Mouse (Mus musculus): ENCODE data around the gene Slc38a2. TPM values are rescaled to one million over a fixed set of nuclear protein-coding genes. Genes with fewer than 3 reads are reported as not detected.

Slc38a2 gene
- polyA plus RNA-seq, 1 experiment from 2014 or later: 27.9 TPM

DNA sequence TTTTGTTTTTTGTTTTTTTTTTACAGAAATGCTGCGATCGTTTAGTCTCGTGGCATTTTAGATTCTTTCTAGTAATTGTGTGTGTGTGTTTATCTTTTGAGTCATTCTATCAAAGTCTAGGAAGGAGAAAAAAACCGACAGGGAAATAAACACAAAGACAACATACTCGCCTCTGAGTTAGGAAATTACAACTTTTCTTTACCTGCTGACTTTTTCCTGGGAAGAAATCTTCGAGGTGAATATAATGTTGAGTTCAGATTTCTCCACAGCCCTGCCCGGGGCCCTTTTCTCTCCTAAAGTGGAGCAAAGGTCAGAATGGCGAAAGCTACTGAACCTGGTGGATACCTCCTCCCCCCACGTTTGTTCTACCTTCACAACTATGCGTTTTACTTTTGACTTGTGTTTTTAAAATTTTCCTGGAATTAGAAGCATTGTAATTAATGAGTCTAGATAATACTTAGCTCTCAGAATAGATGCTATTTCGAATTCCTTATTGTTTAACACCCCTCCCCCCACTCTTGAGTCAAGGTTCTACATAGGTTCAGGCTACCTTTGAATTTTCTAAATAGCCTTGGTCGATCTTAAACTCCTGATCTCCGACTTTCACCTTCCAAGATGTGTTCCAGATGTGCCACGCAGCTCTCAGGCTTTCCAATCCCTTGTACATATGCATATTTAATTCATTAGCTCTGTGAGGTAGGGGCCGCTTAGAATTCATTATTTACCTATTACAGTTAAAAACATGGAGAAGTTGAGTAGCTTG lies 11.0 kb upstream of the Slc38a2 start:
- Histone ChIP-seq H3K9me3 (ENCODE audit: control insufficient read depth) (no peaks in the 10 kb centered on the region), H3K36me3 (ENCODE audit: control insufficient read depth, insufficient read depth) (no peaks in the 10 kb centered on the region), H3K4me3 (ENCODE audit: low read depth, low read length) (peak overlapping the region; percentile 53), H3K27ac (ENCODE audit: low read depth, low read length) (peak overlapping the region; percentile 97), H3K27me3 (replicated peaks; ENCODE audit: control insufficient read depth, insufficient read depth, low read length) (no peaks in the 10 kb centered on the region), H3K9ac (ENCODE audit: low read depth, low read length) (peak overlapping the region; percentile 64), H3K4me2 (replicated peaks; ENCODE audit: low read depth) (peak overlapping the region; percentile 91), H3K4me1 (replicated peaks; ENCODE audit: control insufficient read depth, insufficient read depth, low read length) (peaks cover 7% of the 10 kb centered on the region)
- no peak for ATAC-seq
- WGBS: 23% methylated on average over 15 of the region's 15 CpGs
- TF ChIP-seq CTCF (IDR thresholded peaks at IDR 0.05; ENCODE audit: low read depth): no peak

GRCm38 (mm10) chr15:96709491-96710351 lies 10.2 kb upstream of the Slc38a2 start:
- no peaks in the 10 kb centered on the region for H3K36me3 ChIP-seq (ENCODE audit: control insufficient read depth, insufficient read depth)
- peak; percentile 90 for ATAC-seq
- TF ChIP-seq CTCF (IDR thresholded peaks at IDR 0.05; ENCODE audit: low read depth): peak; percentile 24; the same call in 1 of the 2 replicates
- H3K27me3 ChIP-seq (replicated peaks; ENCODE audit: control insufficient read depth, insufficient read depth, low read length): no peaks in the 10 kb centered on the region
- H3K4me2 ChIP-seq (replicated peaks; ENCODE audit: low read depth): peak overlapping the region; percentile 91
- peaks cover 7% of the 10 kb centered on the region for H3K4me1 ChIP-seq (replicated peaks; ENCODE audit: control insufficient read depth, insufficient read depth, low read length)
- H3K9ac ChIP-seq (ENCODE audit: low read depth, low read length): peak overlapping the region; percentile 77
- H3K4me3 ChIP-seq (ENCODE audit: low read depth, low read length): peak overlapping the region; percentile 53
- H3K27ac ChIP-seq (ENCODE audit: low read depth, low read length): peak overlapping the region; percentile 97
- no peaks in the 10 kb centered on the region for H3K9me3 ChIP-seq (ENCODE audit: control insufficient read depth)
- WGBS: under 1% methylated on average over 68 of the region's 80 CpGs

- Histone ChIP-seq H3K4me3 (ENCODE audit: low read depth, low read length) (peak overlapping the region; percentile 53), H3K27ac (ENCODE audit: low read depth, low read length) (peak overlapping the region; percentile 97), H3K36me3 (ENCODE audit: control insufficient read depth, insufficient read depth) (no peaks in the 10 kb centered on the region), H3K27me3 (replicated peaks; ENCODE audit: control insufficient read depth, insufficient read depth, low read length) (no peaks in the 10 kb centered on the region), H3K4me1 (replicated peaks; ENCODE audit: control insufficient read depth, insufficient read depth, low read length) (peaks cover 7% of the 10 kb centered on the region), H3K4me2 (replicated peaks; ENCODE audit: low read depth) (peak overlapping the region; percentile 91), H3K9ac (ENCODE audit: low read depth, low read length) (peak overlapping the region; percentile 77), H3K9me3 (ENCODE audit: control insufficient read depth) (no peaks in the 10 kb centered on the region)
- ATAC-seq: peak; percentile 2; the same call in 1 of the 2 replicates
- no peak for TF ChIP-seq CTCF (IDR thresholded peaks at IDR 0.05; ENCODE audit: low read depth)
- 20% methylated on average over 14 of the region's 14 CpGs for WGBS
Measured at GRCm38 (mm10) chr15:96708976-96709490, 9.5 kb upstream of the Slc38a2 start.

DNA sequence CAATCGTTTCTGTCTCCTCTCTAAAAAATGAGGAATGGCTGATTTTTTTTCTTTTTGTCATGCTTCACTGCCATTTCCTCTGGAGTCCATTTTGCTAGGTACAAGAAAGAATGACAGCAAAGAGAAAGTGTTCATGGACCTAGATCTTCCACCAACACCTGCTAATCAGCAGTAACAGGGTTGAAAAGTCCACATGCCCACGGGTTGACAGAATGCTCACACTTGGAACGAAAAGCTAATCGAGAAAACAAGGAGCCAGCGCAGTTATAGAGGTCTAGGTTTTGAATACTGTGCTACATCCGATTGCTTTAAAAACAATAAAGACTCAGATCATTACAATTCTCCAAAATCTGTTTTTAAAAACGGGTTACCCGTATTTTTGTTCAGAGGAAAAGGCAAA lies 8.9 kb upstream of the Slc38a2 start:
- H3K27ac ChIP-seq (ENCODE audit: low read depth, low read length): no peak overlapping the region
- no peak overlapping the region for H3K4me3 ChIP-seq (ENCODE audit: low read depth, low read length)
- H3K36me3 ChIP-seq (ENCODE audit: control insufficient read depth, insufficient read depth): no peaks in the 10 kb centered on the region
- ATAC-seq: no peak
- H3K4me1 ChIP-seq (replicated peaks; ENCODE audit: control insufficient read depth, insufficient read depth, low read length): peaks cover 7% of the 10 kb centered on the region
- no peak overlapping the region for H3K9ac ChIP-seq (ENCODE audit: low read depth, low read length)
- WGBS: 71% methylated on average over 8 of the region's 8 CpGs
- no peaks in the 10 kb centered on the region for H3K9me3 ChIP-seq (ENCODE audit: control insufficient read depth)
- no peaks in the 10 kb centered on the region for H3K27me3 ChIP-seq (replicated peaks; ENCODE audit: control insufficient read depth, insufficient read depth, low read length)
- no peak for TF ChIP-seq CTCF (IDR thresholded peaks at IDR 0.05; ENCODE audit: low read depth)
- no peak overlapping the region for H3K4me2 ChIP-seq (replicated peaks; ENCODE audit: low read depth)

- Histone ChIP-seq H3K9me3 (ENCODE audit: control insufficient read depth) (no peaks in the 10 kb centered on the region), H3K4me2 (replicated peaks; ENCODE audit: low read depth) (no peak overlapping the region), H3K4me1 (replicated peaks; ENCODE audit: control insufficient read depth, insufficient read depth, low read length) (peaks cover 7% of the 10 kb centered on the region), H3K36me3 (ENCODE audit: control insufficient read depth, insufficient read depth) (no peaks in the 10 kb centered on the region), H3K27ac (ENCODE audit: low read depth, low read length) (no peak overlapping the region), H3K27me3 (replicated peaks; ENCODE audit: control insufficient read depth, insufficient read depth, low read length) (no peaks in the 10 kb centered on the region), H3K9ac (ENCODE audit: low read depth, low read length) (no peak overlapping the region), H3K4me3 (ENCODE audit: low read depth, low read length) (no peak overlapping the region)
- WGBS: 42% methylated on average over 2 of the region's 2 CpGs
- no peak for TF ChIP-seq CTCF (IDR thresholded peaks at IDR 0.05; ENCODE audit: low read depth)
- ATAC-seq: no peak
Measured at GRCm38 (mm10) chr15:96707936-96708335, 8.4 kb upstream of the Slc38a2 start.

DNA sequence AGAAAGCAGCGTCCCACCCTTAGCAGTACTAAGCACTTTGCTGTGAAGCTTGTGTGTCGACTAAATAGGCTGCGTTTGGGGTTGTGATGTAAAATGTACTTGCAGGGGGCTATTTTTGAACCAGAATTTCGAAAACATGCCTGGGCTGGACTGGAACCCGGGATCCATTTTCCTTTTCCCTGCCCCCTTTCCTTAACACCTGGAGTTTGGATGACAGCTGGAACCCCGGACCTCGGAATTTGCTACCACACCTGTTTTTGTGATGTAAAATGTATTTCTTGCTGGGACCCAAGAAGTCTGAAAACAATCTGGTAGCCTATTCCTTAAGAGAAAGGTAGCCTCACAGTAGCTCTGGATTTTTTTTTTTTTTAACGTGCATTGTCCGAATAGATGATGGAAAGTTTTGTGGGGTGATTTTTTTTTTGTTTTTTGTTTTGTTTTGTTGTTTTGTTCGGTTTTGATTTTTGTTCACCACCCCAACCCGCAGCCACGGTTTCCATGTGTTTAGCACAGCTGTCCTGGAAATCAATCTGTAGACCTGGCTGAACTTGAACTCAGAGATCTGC lies 3.0 kb upstream of the Slc38a2 start:
- no peaks in the 10 kb centered on the region for H3K27me3 ChIP-seq (replicated peaks; ENCODE audit: control insufficient read depth, insufficient read depth, low read length)
- no peaks in the 10 kb centered on the region for H3K9me3 ChIP-seq (ENCODE audit: control insufficient read depth)
- ATAC-seq: no peak
- TF ChIP-seq CTCF (IDR thresholded peaks at IDR 0.05; ENCODE audit: low read depth): no peak
- H3K9ac ChIP-seq (ENCODE audit: low read depth, low read length): no peak overlapping the region
- no peak overlapping the region for H3K27ac ChIP-seq (ENCODE audit: low read depth, low read length)
- no peak overlapping the region for H3K4me3 ChIP-seq (ENCODE audit: low read depth, low read length)
- peaks cover 6% of the 10 kb centered on the region; the same call in 1 of the 2 replicates for H3K4me1 ChIP-seq (replicated peaks; ENCODE audit: control insufficient read depth, insufficient read depth, low read length)
- 94% methylated on average over 12 of the region's 12 CpGs for WGBS
- H3K36me3 ChIP-seq (ENCODE audit: control insufficient read depth, insufficient read depth): no peaks in the 10 kb centered on the region
- no peak overlapping the region for H3K4me2 ChIP-seq (replicated peaks; ENCODE audit: low read depth)

Measured in intestine, postnatal 0 days (tissue).